Mouse (Mus musculus) ES-Bruce4 (cell line): ENCODE results near the gene Tmem104.

Experiments
- CTCF ChIP-seq: IDR thresholded peaks from one replicate; pipeline ENCODE4 v1.8.1; 2011; ENCODE audit warnings: low read depth, low read length
- POLR2A ChIP-seq: IDR thresholded peaks from one replicate; pipeline ENCODE4 v1.8.1; 2011; ENCODE audit warnings: low read length; ENCODE audit not compliant: insufficient read depth

- TF ChIP-seq POLR2A (no peak), CTCF (no peak)
Observed at GRCm38 (mm10) chr11:115150741-115151254, 36.5 kb upstream of the Tmem104 start.
